Mouse (Mus musculus): ENCODE measurements around the gene C1ql3. TPM values are rescaled to one million over a fixed set of nuclear protein-coding genes. Genes with fewer than 3 reads are reported as not detected.

Gene C1ql3
- 0.27 and 0.33 TPM in 2 replicates for polyA plus RNA-seq (2015; fragmentation: Nextera tagmentation; extraction: Ambion mirVana)

- ATAC-seq, result no peak
- H3K27ac ChIP-seq (ENCODE audit: low read length), result no peak within 1 kb of the TSS
- H3K4me2 ChIP-seq (ENCODE audit: low read depth, low read length), result peak within 1 kb of the TSS; percentile 100
- under 1% methylated on average over 19 of the region's 19 CpGs for WGBS
- H3K4me3 ChIP-seq (ENCODE audit: low read length), result peak within 1 kb of the TSS; percentile 65
- peaks cover 15% of the 10 kb centered on the region for H3K4me1 ChIP-seq (ENCODE audit: control insufficient read depth, insufficient read depth, low read length)
- no peaks in the 10 kb centered on the region for H3K9me3 ChIP-seq (ENCODE audit: control insufficient read depth, low read length)
- H3K27me3 ChIP-seq (replicated peaks; ENCODE audit: control insufficient read depth, insufficient read depth, low read length), result peaks cover 25% of the 10 kb centered on the region
- peak within 1 kb of the TSS; percentile 64 for H3K9ac ChIP-seq (ENCODE audit: low read depth, low read length)
- no peaks in the 10 kb centered on the region for H3K36me3 ChIP-seq (ENCODE audit: control insufficient read depth, insufficient read depth, low read length)
Measured at GRCm38 (mm10) chr2:13011472-13011871, at the start of gene C1ql3. C1ql3 (minus strand) TSS chr2:13011806.

- H3K4me1 ChIP-seq (ENCODE audit: control insufficient read depth, insufficient read depth, low read length), result no peaks in the 10 kb centered on the region
- no peak overlapping the region for H3K27ac ChIP-seq (ENCODE audit: low read length)
- 91% methylated on average over 5 of the region's 5 CpGs for WGBS
- no peak overlapping the region for H3K4me3 ChIP-seq (ENCODE audit: low read length)
- no peaks in the 10 kb centered on the region for H3K27me3 ChIP-seq (replicated peaks; ENCODE audit: control insufficient read depth, insufficient read depth, low read length)
- no peaks in the 10 kb centered on the region for H3K36me3 ChIP-seq (ENCODE audit: control insufficient read depth, insufficient read depth, low read length)
- H3K9ac ChIP-seq (ENCODE audit: low read depth, low read length), result no peak overlapping the region
- H3K9me3 ChIP-seq (ENCODE audit: control insufficient read depth, low read length), result no peaks in the 10 kb centered on the region
- no peak overlapping the region for H3K4me2 ChIP-seq (ENCODE audit: low read depth, low read length)
- no peak for ATAC-seq
Measured at GRCm38 (mm10) chr2:13060426-13061170, 49.0 kb upstream of the C1ql3 start.

- Histone ChIP-seq H3K36me3 (ENCODE audit: control insufficient read depth, insufficient read depth, low read length) (no peaks in the 10 kb centered on the region), H3K27ac (ENCODE audit: low read length) (no peak overlapping the region), H3K9me3 (ENCODE audit: control insufficient read depth, low read length) (no peaks in the 10 kb centered on the region), H3K4me1 (ENCODE audit: control insufficient read depth, insufficient read depth, low read length) (no peaks in the 10 kb centered on the region), H3K9ac (ENCODE audit: low read depth, low read length) (no peak overlapping the region), H3K4me2 (ENCODE audit: low read depth, low read length) (no peak overlapping the region), H3K4me3 (ENCODE audit: low read length) (no peak overlapping the region), H3K27me3 (replicated peaks; ENCODE audit: control insufficient read depth, insufficient read depth, low read length) (no peaks in the 10 kb centered on the region)
- ATAC-seq, result no peak
- 82% methylated on average over 6 of the region's 6 CpGs for WGBS
Measured at GRCm38 (mm10) chr2:13048649-13049048, 37.0 kb upstream of the C1ql3 start.

GRCm38 (mm10) chr2:13044555-13044954 lies 32.9 kb upstream of the C1ql3 start:
- Histone ChIP-seq H3K4me3 (ENCODE audit: low read length) (no peak overlapping the region), H3K4me2 (ENCODE audit: low read depth, low read length) (no peak overlapping the region), H3K36me3 (ENCODE audit: control insufficient read depth, insufficient read depth, low read length) (no peaks in the 10 kb centered on the region), H3K9ac (ENCODE audit: low read depth, low read length) (no peak overlapping the region), H3K9me3 (ENCODE audit: control insufficient read depth, low read length) (no peaks in the 10 kb centered on the region), H3K27ac (ENCODE audit: low read length) (no peak overlapping the region), H3K4me1 (ENCODE audit: control insufficient read depth, insufficient read depth, low read length) (no peaks in the 10 kb centered on the region), H3K27me3 (replicated peaks; ENCODE audit: control insufficient read depth, insufficient read depth, low read length) (no peaks in the 10 kb centered on the region)
- ATAC-seq, result peak; percentile 46; the same call in 1 of the 2 replicates
- WGBS, result 71% methylated on average over 4 of the region's 4 CpGs

GRCm38 (mm10) chr2:13039785-13040184 lies 28.2 kb upstream of the C1ql3 start:
- no peak overlapping the region for H3K4me3 ChIP-seq (ENCODE audit: low read length)
- WGBS, result 90% methylated on average over 4 of the region's 4 CpGs
- no peak overlapping the region for H3K27ac ChIP-seq (ENCODE audit: low read length)
- no peaks in the 10 kb centered on the region for H3K36me3 ChIP-seq (ENCODE audit: control insufficient read depth, insufficient read depth, low read length)
- H3K9ac ChIP-seq (ENCODE audit: low read depth, low read length), result no peak overlapping the region
- no peak for ATAC-seq
- no peaks in the 10 kb centered on the region for H3K27me3 ChIP-seq (replicated peaks; ENCODE audit: control insufficient read depth, insufficient read depth, low read length)
- no peak overlapping the region for H3K4me2 ChIP-seq (ENCODE audit: low read depth, low read length)
- no peaks in the 10 kb centered on the region for H3K4me1 ChIP-seq (ENCODE audit: control insufficient read depth, insufficient read depth, low read length)
- H3K9me3 ChIP-seq (ENCODE audit: control insufficient read depth, low read length), result no peaks in the 10 kb centered on the region

- H3K27me3 ChIP-seq (replicated peaks; ENCODE audit: control insufficient read depth, insufficient read depth, low read length), result no peaks in the 10 kb centered on the region
- no peak for ATAC-seq
- H3K27ac ChIP-seq (ENCODE audit: low read length), result no peak overlapping the region
- no peaks in the 10 kb centered on the region for H3K36me3 ChIP-seq (ENCODE audit: control insufficient read depth, insufficient read depth, low read length)
- H3K9ac ChIP-seq (ENCODE audit: low read depth, low read length), result no peak overlapping the region
- no peaks in the 10 kb centered on the region for H3K9me3 ChIP-seq (ENCODE audit: control insufficient read depth, low read length)
- 58% methylated on average over 3 of the region's 3 CpGs for WGBS
- no peaks in the 10 kb centered on the region for H3K4me1 ChIP-seq (ENCODE audit: control insufficient read depth, insufficient read depth, low read length)
- H3K4me2 ChIP-seq (ENCODE audit: low read depth, low read length), result no peak overlapping the region
- no peak overlapping the region for H3K4me3 ChIP-seq (ENCODE audit: low read length)
Measured at GRCm38 (mm10) chr2:13038772-13039171, 27.2 kb upstream of the C1ql3 start.

GRCm38 (mm10) chr2:13018861-13019260 lies 7.3 kb upstream of the C1ql3 start:
- no peak overlapping the region for H3K4me3 ChIP-seq (ENCODE audit: low read length)
- 68% methylated on average over 1 of the region's 1 CpGs for WGBS
- H3K9ac ChIP-seq (ENCODE audit: low read depth, low read length), result no peak overlapping the region
- no peaks in the 10 kb centered on the region for H3K36me3 ChIP-seq (ENCODE audit: control insufficient read depth, insufficient read depth, low read length)
- H3K27me3 ChIP-seq (replicated peaks; ENCODE audit: control insufficient read depth, insufficient read depth, low read length), result no peaks in the 10 kb centered on the region
- H3K4me1 ChIP-seq (ENCODE audit: control insufficient read depth, insufficient read depth, low read length), result no peaks in the 10 kb centered on the region
- H3K27ac ChIP-seq (ENCODE audit: low read length), result no peak overlapping the region
- H3K9me3 ChIP-seq (ENCODE audit: control insufficient read depth, low read length), result no peaks in the 10 kb centered on the region
- H3K4me2 ChIP-seq (ENCODE audit: low read depth, low read length), result no peak overlapping the region
- no peak for ATAC-seq

GRCm38 (mm10) chr2:13018382-13018781 lies 6.8 kb upstream of the C1ql3 start:
- no peak for ATAC-seq
- no peaks in the 10 kb centered on the region for H3K27me3 ChIP-seq (replicated peaks; ENCODE audit: control insufficient read depth, insufficient read depth, low read length)
- no peak overlapping the region for H3K27ac ChIP-seq (ENCODE audit: low read length)
- no peaks in the 10 kb centered on the region for H3K4me1 ChIP-seq (ENCODE audit: control insufficient read depth, insufficient read depth, low read length)
- no peaks in the 10 kb centered on the region for H3K9me3 ChIP-seq (ENCODE audit: control insufficient read depth, low read length)
- H3K9ac ChIP-seq (ENCODE audit: low read depth, low read length), result no peak overlapping the region
- no peak overlapping the region for H3K4me2 ChIP-seq (ENCODE audit: low read depth, low read length)
- H3K4me3 ChIP-seq (ENCODE audit: low read length), result no peak overlapping the region
- WGBS, result 50% methylated on average over 5 of the region's 5 CpGs
- H3K36me3 ChIP-seq (ENCODE audit: control insufficient read depth, insufficient read depth, low read length), result no peaks in the 10 kb centered on the region

GRCm38 (mm10) chr2:13011973-13012372 lies 367 bp upstream of the C1ql3 start:
- Histone ChIP-seq H3K27ac (ENCODE audit: low read length) (no peak overlapping the region), H3K27me3 (replicated peaks; ENCODE audit: control insufficient read depth, insufficient read depth, low read length) (peaks cover 25% of the 10 kb centered on the region), H3K4me2 (ENCODE audit: low read depth, low read length) (no peak overlapping the region), H3K36me3 (ENCODE audit: control insufficient read depth, insufficient read depth, low read length) (no peaks in the 10 kb centered on the region), H3K4me1 (ENCODE audit: control insufficient read depth, insufficient read depth, low read length) (peaks cover 15% of the 10 kb centered on the region), H3K9me3 (ENCODE audit: control insufficient read depth, low read length) (no peaks in the 10 kb centered on the region), H3K9ac (ENCODE audit: low read depth, low read length) (no peak overlapping the region), H3K4me3 (ENCODE audit: low read length) (no peak overlapping the region)
- 55% methylated on average over 3 of the region's 3 CpGs for WGBS
- no peak for ATAC-seq
